Mouse (Mus musculus): ENCODE data around the gene Eva1b.

Eva1b gene

DNA sequence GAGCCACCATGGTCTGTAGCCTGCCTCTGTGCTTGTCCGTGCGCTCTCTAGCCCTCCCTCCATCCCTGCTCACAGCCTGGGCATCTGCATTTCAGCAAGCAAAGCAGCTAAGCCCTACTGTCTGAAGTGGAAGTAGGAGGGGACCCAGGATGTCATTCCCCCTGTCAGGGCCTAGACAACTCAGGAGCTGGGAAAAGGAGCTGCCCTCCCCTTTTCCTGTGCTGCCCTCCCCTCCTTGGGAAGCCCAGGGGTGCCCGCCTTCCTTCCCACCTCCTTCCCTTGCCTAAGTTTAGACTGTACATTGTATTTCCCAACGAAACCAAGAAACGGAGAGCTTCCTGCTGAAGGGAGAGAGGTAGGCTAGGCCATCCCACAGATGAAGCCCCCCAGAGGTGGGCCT lies 6.5 kb upstream of the Eva1b start:
- no peak for DNase-seq (ENCODE audit: low read depth, low spot score)
- Histone ChIP-seq H3K36me3 (ENCODE audit: control insufficient read depth, insufficient read depth, low read length, poor library complexity, severe bottlenecking) (peaks cover 11% of the 10 kb centered on the region; the same call in 1 of the 2 replicates), H3K27me3 (ENCODE audit: control insufficient read depth, insufficient read depth, low read length, poor library complexity, severe bottlenecking) (no peaks in the 10 kb centered on the region)

DNA sequence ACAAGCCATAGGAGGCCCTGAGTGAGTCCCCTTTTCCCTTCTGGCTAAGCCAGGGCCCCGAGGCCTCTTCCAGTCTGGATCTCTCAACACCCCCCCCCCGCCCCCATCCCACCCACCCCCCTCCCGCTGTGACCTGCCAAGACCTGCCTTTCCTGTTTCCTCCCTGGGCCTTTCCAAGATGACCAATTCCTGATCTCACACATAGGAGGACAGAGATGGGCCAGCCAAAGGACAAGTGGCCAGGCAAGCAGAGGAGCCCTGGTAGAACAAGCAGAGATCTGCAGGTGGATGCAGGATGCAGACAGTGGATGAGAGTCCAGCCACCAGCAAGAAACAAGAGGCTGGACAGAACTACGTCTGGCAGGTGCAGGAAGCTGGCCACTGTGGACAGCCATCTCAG lies 2.1 kb upstream of the Eva1b start:
- no peak for DNase-seq (ENCODE audit: low read depth, low spot score)
- H3K27me3 ChIP-seq (ENCODE audit: control insufficient read depth, insufficient read depth, low read length, poor library complexity, severe bottlenecking), result no peaks in the 10 kb centered on the region
- 0 out of 2 replicates have a peak, but pooled peaks cover 2% of the 10 kb centered on the region for H3K36me3 ChIP-seq (ENCODE audit: control insufficient read depth, insufficient read depth, low read length, poor library complexity, severe bottlenecking)

DNA sequence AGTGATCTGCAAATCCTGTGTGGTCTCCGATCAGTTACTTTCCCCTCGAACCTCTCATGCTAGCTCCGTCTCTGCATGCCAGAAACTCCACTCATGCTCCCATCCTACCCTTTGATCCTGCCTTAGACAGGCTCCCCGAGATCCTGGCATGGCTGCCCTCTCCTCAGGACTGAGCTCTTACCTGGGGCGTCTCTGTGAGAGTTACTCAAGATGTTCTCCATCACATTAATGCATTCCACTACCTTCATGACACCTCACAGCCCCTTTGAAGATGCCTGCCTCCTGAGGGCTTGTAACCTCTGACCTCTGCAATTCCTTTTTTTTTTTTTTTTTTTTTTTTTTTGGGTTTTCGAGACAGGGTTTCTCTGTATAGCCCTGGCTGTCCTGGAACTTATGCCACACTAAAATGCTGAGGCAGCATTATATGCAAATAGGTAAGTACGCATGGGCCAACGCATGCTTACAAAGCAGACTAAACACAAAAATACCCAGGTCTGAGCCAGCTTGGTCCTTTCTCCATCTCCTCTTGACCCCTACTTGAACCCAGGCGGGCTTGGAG lies 491 bp upstream of the Eva1b start:
- no peak for DNase-seq (ENCODE audit: low read depth, low spot score)
- 0 out of 2 replicates have a peak, but pooled peaks cover 2% of the 10 kb centered on the region for H3K36me3 ChIP-seq (ENCODE audit: control insufficient read depth, insufficient read depth, low read length, poor library complexity, severe bottlenecking)
- no peaks in the 10 kb centered on the region for H3K27me3 ChIP-seq (ENCODE audit: control insufficient read depth, insufficient read depth, low read length, poor library complexity, severe bottlenecking)

DNA sequence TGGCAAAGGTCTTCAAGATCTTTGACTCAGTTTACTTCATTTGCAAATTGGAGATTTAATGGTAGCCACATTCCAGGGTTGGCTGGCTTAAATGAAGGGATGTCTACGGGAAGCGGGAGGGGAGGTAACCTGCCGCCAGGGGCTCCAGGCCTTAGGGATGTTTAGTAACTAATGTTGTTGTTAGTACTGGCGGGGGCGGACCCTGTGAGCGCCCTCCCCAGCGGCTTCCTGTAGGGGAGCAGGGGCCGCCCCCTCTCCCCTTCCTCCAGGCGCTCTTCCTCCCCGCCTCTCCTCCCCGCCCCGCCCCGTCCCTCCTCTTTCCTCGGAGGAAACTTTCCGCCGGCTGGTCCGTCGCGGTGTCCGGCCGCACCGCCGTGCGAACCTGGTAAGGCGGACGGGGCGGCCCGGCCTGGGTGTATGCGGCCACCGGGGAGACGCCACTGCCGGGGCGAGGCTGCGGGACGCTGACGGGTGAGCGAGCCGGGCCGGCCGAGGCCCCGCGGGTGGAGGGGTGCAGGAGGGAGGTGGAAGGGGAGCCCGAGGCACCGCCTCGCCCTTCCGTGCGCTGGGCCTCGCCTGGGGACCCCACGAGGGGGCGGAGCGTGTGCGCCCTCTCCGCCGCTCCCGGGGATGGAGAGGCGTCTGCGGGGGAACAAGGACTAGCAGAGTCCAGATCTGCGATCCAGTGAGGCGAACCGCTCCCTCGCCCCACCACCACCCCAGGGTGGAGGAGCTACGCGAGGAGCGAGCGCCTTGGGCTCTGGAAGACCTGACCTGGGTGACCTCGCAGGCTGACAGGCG lies 817 bp downstream of the Eva1b start:
- no peaks in the 10 kb centered on the region for H3K36me3 ChIP-seq (ENCODE audit: control insufficient read depth, insufficient read depth, low read length, poor library complexity, severe bottlenecking)
- DNase-seq (ENCODE audit: low read depth, low spot score), result peak; percentile 48
- H3K27me3 ChIP-seq (ENCODE audit: control insufficient read depth, insufficient read depth, low read length, poor library complexity, severe bottlenecking), result no peaks in the 10 kb centered on the region

DNA sequence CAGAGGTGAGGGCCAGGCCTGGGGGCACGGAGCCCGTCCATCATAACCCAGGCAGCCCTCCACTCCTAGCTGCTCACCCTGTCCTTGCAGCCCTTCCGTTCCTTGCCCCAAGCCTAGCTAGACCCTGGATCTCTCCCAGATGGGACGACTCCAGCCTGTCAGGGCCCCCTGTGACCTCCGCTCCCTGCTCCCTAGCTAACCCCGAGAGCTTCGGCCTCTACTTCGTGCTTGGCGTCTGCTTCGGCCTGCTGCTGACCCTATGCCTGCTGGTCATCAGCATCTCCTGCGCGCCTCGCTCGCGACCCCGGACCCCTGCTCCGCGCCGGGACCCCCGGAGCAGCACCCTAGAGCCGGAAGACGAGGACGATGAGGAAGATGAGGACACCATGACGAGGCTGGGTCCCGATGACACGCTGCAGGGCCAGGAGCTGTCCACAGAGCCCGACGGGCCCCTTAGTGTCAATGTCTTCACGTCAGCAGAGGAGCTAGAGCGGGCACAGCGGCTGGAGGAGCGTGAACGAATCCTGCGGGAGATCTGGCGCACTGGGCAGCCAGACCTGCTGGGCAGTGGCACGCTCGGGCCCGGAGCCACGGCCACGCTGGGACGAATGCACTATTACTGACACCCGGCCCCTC lies 1.6 kb downstream of the Eva1b start:
- Histone ChIP-seq H3K27me3 (ENCODE audit: control insufficient read depth, insufficient read depth, low read length, poor library complexity, severe bottlenecking) (no peaks in the 10 kb centered on the region), H3K36me3 (ENCODE audit: control insufficient read depth, insufficient read depth, low read length, poor library complexity, severe bottlenecking) (no peaks in the 10 kb centered on the region)
- no peak for DNase-seq (ENCODE audit: low read depth, low spot score)

DNA sequence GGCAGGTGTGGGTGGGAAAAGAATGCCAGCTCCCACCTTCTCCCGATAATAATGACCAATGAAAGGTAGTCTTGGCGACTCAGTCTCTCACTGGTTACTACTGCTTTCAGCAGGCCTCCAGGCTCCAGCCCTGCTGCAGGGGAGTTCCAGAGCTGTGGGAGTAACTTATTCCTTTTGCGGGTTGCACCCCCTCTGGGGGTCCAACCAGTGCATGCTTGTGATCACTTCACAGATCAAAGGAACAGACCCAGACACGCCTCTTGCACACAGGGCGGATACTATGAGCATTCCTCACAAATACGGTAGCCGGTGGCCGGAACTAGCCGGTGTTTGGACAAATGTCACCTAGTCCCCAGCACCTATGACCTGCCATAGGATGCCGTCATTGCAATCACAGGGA lies 2.3 kb downstream of the Eva1b start:
- Histone ChIP-seq H3K36me3 (ENCODE audit: control insufficient read depth, insufficient read depth, low read length, poor library complexity, severe bottlenecking) (no peaks in the 10 kb centered on the region), H3K27me3 (ENCODE audit: control insufficient read depth, insufficient read depth, low read length, poor library complexity, severe bottlenecking) (no peaks in the 10 kb centered on the region)

DNA sequence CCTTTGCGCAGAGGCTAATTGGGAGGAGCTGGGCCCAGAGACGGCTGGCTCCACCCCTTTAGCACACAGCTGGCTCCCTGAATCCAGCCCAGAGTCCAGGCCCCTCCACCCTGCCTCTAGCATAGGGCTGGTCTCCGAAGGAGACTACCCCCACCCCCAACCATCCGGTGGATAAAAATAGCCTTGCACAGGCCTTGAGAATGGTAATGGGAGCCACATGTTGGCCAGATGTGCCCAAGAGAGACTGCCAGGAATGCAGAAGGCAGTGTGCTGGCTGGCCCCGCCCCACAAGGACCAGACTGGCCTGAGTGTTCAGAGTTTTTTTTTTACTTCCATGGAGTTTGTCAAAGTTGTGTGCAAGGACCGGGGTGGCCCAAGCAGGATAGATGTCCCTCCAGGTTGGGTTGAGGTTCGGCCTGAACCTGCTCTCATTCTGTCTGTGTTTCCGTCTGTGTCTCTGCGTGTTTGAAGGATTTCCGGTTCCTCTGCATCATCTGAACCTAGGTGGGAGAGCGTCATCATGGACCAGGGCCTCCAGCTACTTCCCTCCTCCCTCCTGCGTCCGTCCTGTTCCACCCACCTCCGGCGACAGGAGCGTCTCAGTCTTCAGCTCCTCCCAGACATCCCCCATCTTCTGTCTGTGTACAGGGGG lies 2.9 kb downstream of the Eva1b start:
- DNase-seq (ENCODE audit: low read depth, low spot score), result no peak
- no peaks in the 10 kb centered on the region for H3K36me3 ChIP-seq (ENCODE audit: control insufficient read depth, insufficient read depth, low read length, poor library complexity, severe bottlenecking)
- no peaks in the 10 kb centered on the region for H3K27me3 ChIP-seq (ENCODE audit: control insufficient read depth, insufficient read depth, low read length, poor library complexity, severe bottlenecking)

More for the DNA sequence above, 2.3 kb downstream of the Eva1b start:
- DNase-seq (ENCODE audit: low read depth, low spot score), result no peak

DNA sequence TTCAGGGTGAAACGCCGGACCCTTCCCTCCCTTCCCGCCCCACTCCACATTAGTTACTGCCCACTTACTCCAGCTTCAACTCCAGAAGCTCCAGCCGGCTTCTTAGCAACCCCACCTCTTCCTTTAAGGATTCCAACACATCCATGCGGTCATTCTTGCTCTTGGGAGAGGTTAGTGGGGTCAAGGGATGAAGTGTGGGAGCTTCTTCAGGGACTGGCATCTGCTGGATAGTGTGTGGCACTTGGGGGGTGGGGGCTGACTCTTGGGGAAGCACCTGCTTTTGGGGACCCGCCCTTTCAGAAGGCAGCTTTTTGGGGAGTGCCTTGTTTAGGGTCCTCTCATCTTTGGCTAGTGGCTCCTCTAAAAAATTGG lies 3.4 kb downstream of the Eva1b start:
- Histone ChIP-seq H3K36me3 (ENCODE audit: control insufficient read depth, insufficient read depth, low read length, poor library complexity, severe bottlenecking) (no peaks in the 10 kb centered on the region), H3K27me3 (ENCODE audit: control insufficient read depth, insufficient read depth, low read length, poor library complexity, severe bottlenecking) (no peaks in the 10 kb centered on the region)
- no peak for DNase-seq (ENCODE audit: low read depth, low spot score)

DNA sequence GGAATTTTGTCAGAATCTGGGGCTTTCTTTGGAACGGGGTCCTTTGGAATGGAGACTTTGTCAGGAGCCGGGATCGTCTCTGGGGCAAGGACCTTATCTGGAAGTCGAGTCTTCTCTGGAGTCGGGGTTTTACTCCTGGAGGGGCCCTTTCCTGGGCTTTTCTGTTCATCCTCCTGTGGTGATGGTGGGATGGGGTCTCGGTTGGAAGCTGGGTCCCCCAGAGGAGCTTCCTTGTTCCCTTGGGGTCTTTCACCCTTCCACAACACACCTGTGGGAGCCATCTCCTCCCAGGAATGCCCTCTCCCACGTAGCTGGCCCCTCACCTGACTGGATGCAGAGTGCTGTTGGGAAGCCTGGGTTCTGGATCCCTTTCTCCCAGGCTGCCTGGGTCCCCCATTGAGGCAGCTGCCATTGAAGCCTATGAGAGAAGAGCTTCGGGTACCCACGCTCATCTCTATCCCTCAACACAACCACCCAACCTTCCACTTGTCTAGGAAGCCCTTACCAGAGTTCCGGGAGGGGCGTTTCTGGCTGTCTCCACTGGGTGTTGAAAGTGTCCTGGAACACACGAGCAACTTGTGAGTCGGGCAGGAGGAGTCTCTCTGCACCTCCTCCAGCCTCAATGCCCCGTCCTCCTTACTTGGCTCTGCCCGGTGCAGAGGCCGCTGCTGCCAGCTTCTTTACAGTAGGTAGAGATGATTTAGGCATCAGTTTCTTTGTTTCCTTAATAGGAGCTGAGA lies 4.3 kb downstream of the Eva1b start:
- Histone ChIP-seq H3K36me3 (ENCODE audit: control insufficient read depth, insufficient read depth, low read length, poor library complexity, severe bottlenecking) (no peaks in the 10 kb centered on the region), H3K27me3 (ENCODE audit: control insufficient read depth, insufficient read depth, low read length, poor library complexity, severe bottlenecking) (no peaks in the 10 kb centered on the region)
- no peak for DNase-seq (ENCODE audit: low read depth, low spot score)

DNA sequence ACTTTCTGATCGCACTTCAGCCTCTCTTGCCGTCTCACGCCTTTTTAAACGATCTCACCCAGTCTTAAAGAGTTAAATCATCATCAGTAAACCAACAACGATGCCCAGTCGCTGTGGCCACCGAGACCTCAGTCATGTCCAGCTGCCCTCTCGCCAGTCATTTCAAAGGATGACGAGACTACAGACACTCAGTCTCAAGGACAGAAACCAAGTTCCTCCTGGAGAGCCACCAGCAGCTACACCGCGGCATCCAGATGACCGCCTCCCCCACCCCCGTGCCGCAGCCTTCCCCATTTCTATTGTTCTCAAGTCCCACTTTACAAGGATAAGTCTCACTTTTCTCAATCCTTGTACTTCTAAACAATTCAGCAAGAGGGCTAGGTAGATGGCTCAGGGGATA lies 5.3 kb downstream of the Eva1b start:
- DNase-seq (ENCODE audit: low read depth, low spot score), result no peak
- no peaks in the 10 kb centered on the region for H3K36me3 ChIP-seq (ENCODE audit: control insufficient read depth, insufficient read depth, low read length, poor library complexity, severe bottlenecking)

DNA sequence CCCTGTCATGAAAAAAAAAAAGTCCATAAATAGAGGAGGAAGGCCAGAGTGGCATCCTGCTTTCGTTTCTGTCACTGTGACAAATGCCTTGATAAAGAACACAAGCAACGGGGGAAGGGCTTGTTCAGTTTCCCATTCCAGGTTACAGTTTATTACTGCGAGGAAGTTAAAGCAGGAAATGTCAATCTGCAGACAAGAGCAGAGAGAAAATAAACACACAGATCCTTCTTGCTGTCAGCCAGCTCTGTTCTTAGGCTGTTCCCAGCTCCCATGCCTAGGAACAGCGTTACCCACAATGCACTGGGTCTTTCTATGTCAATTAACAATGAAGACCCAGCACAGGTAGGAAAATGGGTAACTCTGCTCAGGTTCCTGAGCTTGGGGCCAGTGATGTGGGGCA lies 7.6 kb downstream of the Eva1b start:
- Histone ChIP-seq H3K27me3 (ENCODE audit: control insufficient read depth, insufficient read depth, low read length, poor library complexity, severe bottlenecking) (no peaks in the 10 kb centered on the region), H3K36me3 (ENCODE audit: control insufficient read depth, insufficient read depth, low read length, poor library complexity, severe bottlenecking) (no peaks in the 10 kb centered on the region)
- no peak for DNase-seq (ENCODE audit: low read depth, low spot score)

More for the DNA sequence above, 5.3 kb downstream of the Eva1b start:
- H3K27me3 ChIP-seq (ENCODE audit: control insufficient read depth, insufficient read depth, low read length, poor library complexity, severe bottlenecking), result no peaks in the 10 kb centered on the region

DNA sequence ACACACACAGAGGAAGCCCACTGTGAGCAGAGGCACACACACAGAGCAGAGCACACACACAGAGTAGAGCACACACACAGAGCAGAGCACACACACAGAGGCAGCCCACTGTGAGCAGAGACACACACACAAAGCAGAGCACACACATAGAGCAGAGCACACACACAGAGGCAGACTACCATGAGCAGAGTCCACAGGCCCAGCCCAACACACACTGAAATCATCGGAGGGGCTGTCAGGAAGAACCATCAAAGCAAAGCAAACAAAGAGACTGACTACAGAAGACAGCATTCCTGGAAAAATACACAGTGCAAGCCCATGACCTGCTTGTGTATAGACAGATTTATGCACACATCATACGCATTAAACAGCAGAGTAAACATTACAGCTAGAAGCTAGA lies 8.3 kb downstream of the Eva1b start:
- no peaks in the 10 kb centered on the region for H3K27me3 ChIP-seq (ENCODE audit: control insufficient read depth, insufficient read depth, low read length, poor library complexity, severe bottlenecking)
- H3K36me3 ChIP-seq (ENCODE audit: control insufficient read depth, insufficient read depth, low read length, poor library complexity, severe bottlenecking), result no peaks in the 10 kb centered on the region
- no peak for DNase-seq (ENCODE audit: low read depth, low spot score)

DNA sequence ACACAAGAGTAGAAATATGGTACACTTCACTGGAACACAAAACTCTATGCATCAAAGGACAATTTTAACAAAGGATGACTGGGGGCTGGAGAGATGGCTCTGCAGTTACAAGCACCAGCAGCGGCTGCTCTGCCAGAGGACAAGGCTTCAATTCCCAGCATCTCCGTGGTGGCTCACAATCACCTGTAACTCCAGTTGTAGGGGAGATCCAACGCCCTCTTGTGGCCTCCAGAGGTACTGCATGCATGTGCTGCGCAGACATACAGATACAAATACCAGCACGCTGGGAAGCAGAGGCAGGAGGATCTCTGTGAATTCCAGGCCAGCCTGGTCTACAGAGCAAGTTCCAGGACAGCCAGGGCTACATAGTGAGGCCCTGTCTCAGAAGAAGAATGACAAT lies 9.1 kb downstream of the Eva1b start:
- peak; percentile 67 for DNase-seq (ENCODE audit: low read depth, low spot score)

DNA sequence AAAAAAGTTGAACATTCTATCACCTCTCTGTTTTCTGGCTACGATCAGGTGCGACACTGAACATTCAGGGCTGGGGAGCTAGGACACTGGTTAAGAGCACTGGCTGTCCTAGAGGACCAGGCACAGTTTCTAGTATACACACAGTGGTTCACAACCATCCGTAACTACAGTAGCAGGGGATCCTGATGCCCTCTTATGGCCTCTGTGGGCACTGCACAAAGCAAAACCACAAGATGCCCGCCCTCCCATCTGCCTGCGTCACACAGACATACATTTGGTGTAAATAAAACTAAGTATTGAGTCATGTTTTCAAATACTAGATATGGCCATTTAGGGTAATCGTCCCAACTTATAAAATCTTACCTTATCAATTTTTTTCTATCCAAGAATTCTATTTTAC lies 10.0 kb downstream of the Eva1b start:
- H3K36me3 ChIP-seq (ENCODE audit: control insufficient read depth, insufficient read depth, low read length, poor library complexity, severe bottlenecking), result no peaks in the 10 kb centered on the region
- no peaks in the 10 kb centered on the region for H3K27me3 ChIP-seq (ENCODE audit: control insufficient read depth, insufficient read depth, low read length, poor library complexity, severe bottlenecking)
- DNase-seq (ENCODE audit: low read depth, low spot score), result peak; percentile 44

More for the DNA sequence above, 9.1 kb downstream of the Eva1b start:
- no peaks in the 10 kb centered on the region for H3K27me3 ChIP-seq (ENCODE audit: control insufficient read depth, insufficient read depth, low read length, poor library complexity, severe bottlenecking)
- H3K36me3 ChIP-seq (ENCODE audit: control insufficient read depth, insufficient read depth, low read length, poor library complexity, severe bottlenecking), result no peaks in the 10 kb centered on the region
